Mouse (Mus musculus) spleen, postnatal 14 days (tissue): Measurements from ENCODE around the gene Ttll11.

Experiments used
- DNase-seq, 2 experiments: peaks; one replicate each; pipeline ENCODE4 v3.0.0; 2021 to 2022; ENCODE audit warnings: low spot score in 2 of 2

Gene Ttll11

DNA sequence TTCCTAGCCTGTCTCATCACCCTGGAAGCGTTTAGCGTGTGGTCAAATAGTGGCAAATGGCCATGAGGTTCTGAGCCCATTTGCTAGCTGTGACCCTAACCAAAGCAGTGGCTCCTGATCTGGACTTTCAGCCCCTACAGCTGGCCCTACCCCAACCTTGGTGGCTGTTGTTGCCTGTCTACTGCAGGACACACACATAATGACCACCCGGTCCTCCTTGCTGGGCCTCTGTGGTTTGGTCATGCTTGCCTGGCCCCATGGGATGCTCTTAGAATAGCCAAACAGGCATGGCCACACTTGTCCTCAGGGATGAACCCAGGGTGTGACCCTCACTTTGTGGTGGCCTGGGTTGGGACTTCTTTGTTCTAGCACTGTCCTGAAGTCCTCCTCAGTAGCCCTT is 80.0 kb downstream of the Ttll11 start:
- DNase-seq, result no peak

DNA sequence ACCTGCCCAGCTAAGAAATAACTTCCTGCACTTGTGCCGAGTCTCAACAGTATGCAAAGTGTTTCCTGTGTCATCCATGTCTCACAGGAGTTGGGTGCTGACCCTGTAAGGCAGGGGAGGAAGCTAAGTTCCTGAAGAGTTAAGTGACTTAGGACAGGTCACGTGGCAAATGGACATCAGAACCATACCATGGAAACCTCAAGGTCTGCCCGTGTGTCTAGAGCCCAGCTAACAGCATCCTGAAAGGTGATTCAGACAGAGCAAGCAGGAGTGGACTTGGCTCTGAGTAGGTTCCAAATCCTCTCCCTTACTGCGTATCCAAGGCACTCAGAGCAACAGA is 80.6 kb downstream of the Ttll11 start:
- DNase-seq, result no peak

DNA sequence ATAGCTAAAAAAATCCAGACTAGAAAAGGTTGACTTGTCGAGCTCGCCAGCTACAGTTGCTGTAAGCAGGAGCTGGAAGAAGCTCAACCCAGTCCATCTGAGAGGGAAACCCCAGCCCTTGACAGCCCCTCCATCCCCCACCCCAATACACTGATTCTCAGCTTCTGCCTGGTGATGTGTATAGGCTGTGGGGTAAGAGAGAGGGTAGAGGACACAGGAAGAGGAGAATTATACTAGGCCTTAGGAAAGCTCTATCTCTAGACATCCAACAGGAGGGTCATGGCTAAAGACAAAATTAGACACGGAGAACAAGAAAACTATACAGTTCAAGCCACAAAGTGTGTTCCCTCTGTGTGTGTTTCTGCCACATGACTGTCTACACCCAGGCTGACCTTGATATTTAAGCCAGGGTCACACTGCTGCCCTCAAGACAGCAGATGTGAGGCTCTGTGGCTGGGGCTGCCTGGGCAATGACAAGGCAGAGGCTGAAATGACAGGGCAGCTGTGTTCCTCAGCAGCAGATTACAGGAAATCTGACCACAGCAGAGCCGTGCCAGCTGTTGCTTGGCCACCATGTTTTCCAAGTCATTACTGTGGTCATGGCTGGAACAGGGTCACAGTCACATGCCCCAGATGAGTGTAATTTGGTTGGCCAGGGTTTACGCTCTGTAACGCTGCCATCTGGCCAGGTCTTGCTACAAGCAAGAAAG is 81.1 kb downstream of the Ttll11 start:
- no peak for DNase-seq

DNA sequence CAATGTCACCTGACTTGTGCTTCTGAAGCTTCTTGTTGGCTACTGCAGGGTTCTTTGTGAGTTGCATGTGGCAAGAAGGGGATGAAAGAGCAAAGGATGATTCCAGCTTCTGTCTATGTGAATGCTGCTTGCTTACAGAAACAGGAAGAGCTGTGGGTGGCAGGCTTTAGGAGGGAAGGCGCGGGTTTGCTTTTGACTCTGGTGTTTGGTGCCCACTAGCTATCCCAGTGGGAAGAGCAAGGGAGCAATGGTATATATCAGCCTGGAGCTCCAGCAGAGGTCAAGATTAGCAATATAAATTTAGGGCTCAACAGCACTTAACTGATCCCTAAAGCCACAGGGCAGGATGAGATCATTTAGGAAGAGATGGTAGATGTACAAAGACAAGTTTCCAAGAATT is 82.6 kb downstream of the Ttll11 start:
- no peak for DNase-seq

DNA sequence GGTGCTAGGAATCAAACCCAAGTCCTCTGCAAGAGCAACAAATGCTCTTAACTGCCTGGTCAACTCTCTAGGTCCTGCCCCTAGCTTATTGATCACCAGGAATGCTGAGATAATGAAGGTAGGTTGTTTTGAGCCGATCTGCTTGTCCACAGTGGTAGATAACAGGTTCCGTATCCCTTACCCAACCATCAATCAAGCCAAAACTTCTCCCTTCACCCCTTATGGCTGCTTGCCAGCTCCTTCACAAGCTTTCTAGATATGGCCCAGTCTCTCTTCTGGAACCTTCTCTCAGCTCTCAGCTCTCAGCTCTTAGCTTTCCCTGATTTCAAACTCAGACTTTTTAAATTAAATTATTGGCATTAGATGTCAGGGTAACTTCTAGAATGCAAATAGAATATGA is 85.2 kb downstream of the Ttll11 start:
- no peak for DNase-seq

DNA sequence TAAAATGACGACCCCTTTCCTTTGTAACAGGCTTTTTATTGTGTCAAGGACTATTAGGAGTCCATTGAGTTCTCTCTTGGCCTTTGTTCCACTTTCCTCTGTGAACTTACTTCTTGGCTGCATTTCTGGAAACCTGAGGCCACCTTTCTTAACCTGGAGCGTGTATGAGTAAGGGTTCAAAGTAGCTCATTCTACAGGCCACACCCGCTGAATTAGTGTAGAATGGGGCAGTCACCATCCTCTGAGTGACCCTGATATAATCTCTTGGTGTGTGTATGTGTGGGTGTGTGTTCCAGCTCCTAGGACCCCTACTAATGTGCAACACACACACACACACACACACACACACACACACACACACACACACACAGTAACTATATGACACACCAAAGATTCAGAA is 89.1 kb downstream of the Ttll11 start:
- DNase-seq, result no peak

DNA sequence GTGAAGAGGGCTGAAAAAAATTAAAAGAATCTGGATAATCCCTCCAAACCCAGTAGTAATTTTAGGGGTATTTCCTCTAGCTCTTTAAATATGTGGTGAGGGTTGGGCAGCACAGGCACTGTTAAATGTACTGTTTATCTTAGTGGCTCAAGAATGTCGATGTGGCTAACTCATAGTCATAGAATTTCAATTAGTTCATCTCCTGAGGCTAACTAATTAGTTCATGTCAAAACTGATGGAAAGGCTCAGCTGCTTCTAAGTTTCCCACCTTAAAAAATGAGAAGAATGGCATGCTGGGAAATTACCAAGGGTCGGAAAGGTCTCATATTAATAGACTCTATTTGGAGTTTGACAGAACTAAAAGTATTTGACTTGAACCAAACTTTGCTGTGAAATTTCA is 89.9 kb downstream of the Ttll11 start:
- no peak for DNase-seq

DNA sequence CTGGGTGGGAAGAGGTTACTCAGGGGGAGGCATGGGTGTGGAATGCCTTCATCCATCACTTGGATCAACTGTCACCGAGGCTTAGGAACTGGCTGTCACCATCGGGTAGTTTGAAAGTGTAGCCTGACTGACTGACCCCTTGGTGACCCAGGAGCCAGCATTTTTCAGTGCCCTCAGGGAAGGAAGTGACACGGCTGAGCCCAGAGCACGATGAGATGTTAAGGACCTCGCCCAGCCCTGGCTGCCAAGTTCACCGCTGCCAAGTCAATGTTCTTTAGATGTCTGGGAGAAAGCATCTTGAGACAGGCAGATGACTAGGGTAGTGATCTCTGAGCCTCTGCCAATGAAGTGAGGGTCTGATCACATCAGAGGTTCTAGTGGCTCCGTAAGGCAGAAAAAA is 95.4 kb downstream of the Ttll11 start:
- DNase-seq, result no peak

DNA sequence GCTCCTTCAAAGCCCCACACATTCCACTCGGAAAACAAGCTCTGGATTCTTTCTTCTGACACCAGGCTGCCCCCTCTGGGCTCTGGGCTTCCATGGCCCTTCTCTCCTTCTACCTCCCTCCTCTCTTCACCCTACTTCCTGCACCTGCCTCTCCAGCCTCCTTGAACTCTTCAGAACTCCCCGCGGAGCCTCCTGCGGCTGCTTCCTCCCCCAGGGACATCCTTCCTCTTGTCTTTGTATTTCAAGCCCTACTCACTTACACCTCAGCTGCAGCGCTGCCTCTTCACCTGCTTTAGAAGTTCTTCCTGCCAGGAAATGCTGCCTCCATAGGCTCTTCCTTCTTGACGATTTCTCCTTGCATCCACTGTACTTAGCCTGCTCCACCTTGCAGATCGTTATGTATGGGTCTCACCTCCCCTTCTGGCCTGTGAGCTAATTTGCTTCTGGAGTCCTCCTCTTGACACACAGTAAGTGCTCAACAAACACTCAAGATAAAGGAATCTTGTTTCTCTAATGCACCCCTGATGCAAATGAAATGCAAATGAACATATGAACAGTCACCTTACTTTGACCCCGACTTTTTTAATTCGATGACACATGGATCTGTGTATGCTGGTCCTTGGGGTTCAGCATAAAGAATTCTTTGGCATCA is 97.3 kb downstream of the Ttll11 start:
- no peak for DNase-seq

DNA sequence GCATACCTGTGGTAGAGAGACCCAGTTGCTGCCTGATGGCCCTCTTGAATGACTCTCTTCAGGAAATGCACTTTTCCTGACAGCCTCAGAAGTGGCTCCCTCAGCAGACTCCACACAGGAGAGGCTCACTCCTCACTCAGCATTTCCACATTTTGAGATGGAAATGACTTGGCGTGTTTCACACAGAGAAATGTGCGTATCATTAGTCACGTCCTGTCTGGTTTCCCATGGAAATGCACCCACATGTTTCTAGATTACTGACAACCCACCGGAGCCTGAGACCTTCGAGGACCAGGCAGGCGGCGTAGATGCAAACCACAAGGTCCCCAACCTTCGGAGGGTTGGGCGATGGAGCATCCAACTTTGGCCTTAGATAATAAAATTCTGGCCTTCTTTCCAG is 97.8 kb downstream of the Ttll11 start:
- no peak for DNase-seq

DNA sequence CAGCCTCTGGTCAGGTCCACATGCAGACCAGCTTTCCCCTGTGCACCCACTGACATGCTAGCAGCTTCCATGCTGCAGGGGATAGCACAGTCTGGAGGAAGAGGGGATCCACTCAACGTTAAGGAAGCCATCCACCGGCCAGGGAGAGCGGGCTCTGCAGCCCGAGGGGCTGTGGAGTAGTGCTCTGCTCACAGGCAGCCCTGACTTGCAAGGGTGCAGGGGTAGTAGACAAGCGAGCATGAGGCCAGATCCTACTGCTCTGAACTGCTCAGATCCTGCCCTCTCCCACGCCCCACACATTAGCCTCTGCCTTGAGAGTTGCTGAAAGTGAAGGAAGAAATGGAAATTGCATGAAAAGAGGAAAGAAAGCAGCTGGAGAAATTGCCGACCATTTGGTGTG is 99.4 kb downstream of the Ttll11 start:
- no peak for DNase-seq

DNA sequence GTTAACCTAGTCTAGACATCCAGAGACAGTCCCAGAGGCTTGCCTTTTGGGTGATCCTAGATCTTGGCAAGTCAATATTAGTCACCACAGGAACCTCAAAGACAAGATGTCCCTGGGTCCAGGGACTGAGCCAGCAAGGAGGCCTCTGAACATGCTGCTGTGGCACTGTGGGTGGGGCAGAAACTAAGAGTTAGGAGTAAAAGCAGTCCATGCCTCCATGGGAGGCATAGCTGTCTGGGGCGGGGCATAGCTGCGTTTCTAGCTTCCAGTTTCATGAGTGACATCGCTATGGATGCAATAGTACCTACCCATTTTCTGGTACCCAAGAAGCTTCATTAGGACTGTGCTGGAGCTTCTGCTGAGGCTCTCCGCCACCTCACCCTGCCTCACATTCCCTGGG is 99.8 kb downstream of the Ttll11 start:
- DNase-seq, result no peak

DNA sequence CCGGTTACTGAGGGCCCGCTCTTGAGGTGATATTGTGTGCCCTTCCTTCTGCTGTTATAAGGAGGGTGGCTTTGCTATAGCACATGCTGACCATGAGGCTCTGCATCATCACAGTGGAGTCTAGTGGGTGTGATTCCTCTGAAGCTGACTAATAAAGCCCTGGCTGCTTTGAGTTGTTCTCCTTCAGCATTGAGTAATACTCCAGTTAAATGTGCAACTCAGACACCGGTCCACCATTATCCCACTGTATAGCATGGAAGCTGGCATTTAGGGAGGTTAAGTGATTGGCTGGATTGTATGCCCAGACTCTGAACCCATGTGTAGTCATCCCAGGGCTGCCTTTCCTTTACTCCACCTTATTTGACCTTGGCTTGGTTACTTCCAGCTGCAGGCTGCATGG is 101.2 kb downstream of the Ttll11 start:
- no peak for DNase-seq

DNA sequence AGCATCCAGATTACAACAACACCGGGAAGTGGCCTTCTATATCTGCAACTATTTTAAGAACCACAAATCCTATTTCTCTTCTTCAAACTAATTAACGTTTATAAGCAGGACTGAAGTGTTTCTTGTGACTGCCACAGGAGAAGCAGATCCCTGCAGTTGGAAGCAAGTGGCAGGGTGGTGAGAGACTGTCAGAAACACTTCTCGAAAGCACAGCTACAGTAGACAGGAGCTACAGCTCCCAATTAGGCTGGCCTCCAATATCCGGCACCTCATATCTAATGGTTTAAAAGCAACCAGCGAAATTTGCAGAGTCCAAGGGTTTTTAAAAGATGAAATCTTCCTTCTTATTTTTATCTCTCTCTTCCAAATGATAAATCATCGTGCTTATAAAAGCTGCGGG is 104.1 kb downstream of the Ttll11 start:
- no peak for DNase-seq

DNA sequence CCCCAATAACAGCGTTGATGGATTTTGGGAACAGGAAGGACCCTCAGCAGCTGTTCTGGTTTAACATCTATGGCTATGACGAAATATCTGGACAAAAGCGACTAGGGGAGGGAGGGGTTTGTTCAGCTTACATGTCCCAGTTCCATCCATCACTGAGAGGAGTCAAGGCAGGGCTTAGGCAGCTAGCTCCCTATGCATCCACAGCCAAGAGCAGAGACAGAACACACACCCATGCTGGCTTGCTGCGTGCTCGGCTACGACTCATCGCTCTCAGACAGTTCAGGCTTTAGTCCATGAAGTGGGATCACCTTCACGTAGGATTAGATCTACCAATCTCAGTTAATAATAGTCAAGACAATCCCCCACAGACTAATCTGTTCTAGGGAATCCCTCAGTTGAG is 105.3 kb downstream of the Ttll11 start:
- no peak for DNase-seq

DNA sequence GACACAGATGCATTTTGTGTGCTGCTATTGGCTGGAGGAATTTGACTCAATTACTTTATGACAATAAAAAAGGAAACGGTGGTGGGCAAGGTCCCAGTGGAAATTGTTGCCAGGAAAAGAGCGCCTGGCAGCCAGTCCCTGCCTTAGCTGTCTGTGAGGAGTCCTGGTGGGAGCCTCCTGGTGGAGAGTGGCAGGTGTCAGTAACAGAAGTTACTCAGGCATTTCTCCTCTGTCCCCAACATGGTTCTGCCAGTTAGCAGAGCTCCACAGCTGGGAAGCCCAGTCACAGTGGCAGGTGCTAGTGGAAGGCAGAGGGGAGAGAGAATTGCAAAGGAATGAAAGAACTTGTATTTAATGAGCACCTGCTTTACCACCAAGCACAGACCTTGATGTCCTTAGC is 110.5 kb downstream of the Ttll11 start:
- no peak for DNase-seq

DNA sequence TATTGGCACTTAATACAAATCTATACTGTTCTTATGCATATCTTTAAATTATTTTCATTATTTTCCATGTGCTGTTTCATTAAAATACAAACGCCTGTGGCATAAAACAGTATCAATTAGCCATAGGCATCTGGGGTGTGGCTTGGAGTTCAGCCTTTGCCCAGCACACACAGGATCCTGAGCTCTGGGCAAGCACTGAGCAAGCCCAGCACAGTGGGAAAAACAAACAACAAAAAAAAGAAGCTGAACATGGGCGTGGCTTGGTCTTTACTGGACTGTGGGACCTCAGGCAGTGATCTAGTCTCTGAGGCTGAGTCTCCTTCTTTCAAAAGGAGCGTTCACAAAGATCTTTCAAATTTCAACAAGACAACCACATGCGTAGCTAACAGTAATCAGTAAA is 116.4 kb downstream of the Ttll11 start:
- no peak for DNase-seq

DNA sequence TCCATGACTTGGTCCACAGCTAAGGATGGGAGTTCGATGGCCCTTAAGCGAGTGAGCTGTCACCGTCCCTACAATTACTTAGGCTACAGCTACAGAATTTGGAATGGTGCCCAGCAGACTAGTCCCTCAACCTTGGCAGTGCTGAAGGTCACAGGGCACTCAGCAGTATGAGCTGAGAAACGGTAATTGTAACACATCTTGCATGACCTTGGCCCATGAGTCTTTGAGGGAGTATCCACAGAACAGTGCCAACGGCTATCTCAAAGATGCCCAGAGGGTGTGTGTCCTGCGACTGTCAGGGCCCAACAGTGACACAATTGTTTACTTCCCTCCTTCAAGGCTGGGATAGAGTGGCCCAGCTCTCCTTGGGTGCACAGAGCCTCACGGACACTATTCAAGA is 118.5 kb downstream of the Ttll11 start:
- DNase-seq, result no peak

DNA sequence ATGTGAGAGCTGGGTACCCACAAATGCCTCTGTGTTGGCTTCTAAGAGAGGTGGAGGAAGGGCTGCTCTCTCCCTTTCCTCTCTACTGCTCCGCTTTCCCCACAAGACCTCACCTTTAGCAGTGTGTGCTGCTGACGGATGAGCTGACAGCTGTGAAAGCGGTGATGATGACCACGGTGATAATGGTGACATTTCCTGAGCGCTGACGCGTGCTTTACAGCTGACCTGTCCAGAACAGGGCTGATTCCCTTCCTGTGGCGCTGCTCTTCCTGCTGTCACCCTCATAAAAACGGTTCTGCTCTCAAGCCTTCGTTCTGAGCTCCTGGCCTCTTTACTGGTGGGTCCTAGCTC is 119.3 kb downstream of the Ttll11 start:
- no peak for DNase-seq

DNA sequence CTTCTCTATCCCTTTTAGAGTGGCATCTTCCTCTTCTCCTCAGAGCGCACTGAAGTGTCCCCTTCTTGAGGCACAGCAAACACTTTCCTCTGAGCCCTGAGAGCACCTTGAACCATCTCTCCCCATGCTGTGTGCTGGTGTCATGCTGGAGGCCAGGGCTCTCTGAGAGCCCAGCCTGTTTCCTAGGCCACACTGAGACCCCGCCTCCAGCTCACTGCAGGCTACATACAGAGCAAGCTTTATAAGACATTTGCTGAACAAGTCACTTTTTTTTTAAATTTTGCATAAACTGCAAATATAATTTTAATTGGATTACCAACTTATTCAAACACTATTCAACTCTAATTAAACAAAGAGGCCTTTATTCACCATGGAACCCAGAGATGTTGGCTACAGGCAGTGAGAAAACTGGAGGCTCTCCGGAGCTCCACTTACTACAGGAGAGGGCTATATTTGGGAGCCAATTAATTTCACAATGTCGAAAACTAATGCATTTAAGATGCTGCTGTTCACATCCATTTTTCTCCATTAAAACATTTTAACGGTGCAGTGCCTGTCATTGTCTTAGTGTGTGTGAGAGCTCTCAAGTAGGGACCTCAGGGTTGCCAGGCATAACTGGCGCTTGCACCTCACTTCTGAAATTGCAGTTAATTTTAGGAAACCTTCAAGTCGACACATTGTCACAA is 119.9 kb downstream of the Ttll11 start:
- DNase-seq, result no peak

DNA sequence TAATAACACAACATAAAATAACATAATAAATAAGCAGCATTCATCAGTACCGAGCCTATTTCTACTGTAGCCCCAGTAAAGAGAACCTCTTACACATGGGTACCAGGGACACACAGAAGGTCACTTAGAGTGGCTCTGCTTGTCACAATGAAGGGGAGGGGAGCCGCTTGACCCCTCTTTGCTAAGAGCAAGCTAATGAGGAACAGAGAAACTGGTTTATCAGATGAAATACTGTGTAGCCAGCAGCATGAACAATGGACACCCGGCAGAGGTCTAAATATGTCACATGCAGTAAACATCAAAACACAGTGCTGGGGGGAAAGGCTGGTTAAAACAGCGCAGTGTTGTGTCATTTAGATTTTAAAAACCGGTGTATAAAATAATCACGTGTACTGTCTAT is 121.4 kb downstream of the Ttll11 start:
- no peak for DNase-seq

DNA sequence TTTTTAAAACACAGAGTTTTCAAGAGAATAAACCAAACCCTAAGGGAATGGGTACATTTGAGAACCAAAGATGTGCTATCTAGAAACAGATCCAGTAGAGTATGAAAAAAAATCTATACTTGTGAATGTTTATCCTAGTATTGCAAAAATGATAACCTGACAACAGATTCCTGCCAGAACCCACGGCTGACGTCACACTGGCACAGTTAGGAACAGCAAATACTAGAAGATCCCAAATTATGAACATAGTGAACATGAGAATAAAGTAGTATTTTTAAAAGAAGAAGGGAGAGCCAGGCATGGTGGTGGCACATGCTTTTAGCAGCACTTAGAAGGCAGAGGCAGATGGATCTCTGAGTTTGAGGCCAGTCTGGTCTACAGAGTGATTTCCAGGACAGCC is 122.8 kb downstream of the Ttll11 start:
- DNase-seq, result no peak

DNA sequence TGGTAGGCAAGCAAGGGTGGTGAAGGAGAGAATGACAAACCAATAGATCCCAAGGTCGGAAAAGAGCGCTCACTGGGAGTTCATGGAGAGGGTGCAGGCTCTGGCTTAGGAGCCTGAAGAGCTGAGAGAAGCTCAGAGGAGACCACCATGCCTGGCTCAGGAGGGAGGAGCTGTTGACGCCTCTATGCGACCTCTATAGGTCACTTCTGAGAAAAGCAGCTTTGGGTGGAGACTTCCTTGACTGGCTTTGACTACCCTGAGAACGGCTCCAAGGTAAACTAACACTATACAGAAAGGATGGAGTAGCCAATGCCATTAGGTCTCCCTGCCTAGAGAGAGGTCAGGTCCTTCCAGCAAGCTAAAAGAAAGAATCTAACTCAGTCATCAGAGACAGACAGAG is 124.8 kb downstream of the Ttll11 start:
- DNase-seq, result no peak

DNA sequence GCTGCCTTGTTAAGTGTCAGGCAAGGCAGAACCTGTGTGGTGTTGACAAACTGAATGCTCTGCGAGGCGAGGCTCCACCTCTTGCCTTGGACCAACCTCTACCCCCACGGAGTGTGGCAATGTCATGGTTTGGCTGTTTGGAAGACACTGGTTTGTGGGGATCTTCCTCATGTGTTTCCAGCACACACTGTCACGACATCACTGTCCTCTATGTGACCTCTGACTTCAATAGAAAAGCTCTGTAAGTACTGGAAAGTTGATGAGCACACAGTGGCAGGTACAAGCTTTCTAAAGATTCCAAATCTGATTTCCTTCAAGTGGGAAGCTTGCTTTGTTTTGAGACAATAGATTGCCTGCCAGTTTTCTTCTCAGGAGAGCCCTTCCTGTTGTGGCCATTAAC is 126.7 kb downstream of the Ttll11 start:
- no peak for DNase-seq
